Mouse (Mus musculus) hindbrain, embryonic 16.5 days (tissue): ENCODE data around the gene Sgca. TPM values are rescaled to one million over a fixed set of nuclear protein-coding genes. Genes with fewer than 3 reads are reported as not detected.

Source experiments
- ATAC-seq: fragments of 200-750 bp; cut with Nextera tagmentation; 2 replicates; pipeline ENCODE4 v1.8.0; 2017; ENCODE audit warnings: moderate TSS enrichment, moderate library complexity
- H3K27ac ChIP-seq: fragments of 300-500 bp; sonication (generic); 2 replicates; pipeline ENCODE4 v1.5.1; 2014; ENCODE audit warnings: low read depth, mild to moderate bottlenecking, control low read depth, low read length, moderate library complexity
- H3K27me3 ChIP-seq: fragments of 300-500 bp; sonication (generic); replicated peaks from 2 replicates; pipeline ENCODE4 v1.6.1; 2014; ENCODE audit warnings: low read length; ENCODE audit not compliant: control insufficient read depth, insufficient read depth
- H3K36me3 ChIP-seq: fragments of 300-500 bp; sonication (generic); 2 replicates; pipeline ENCODE4 v1.6.1; 2014; ENCODE audit warnings: mild to moderate bottlenecking, low read length, moderate library complexity, mixed read lengths; ENCODE audit not compliant: control insufficient read depth, insufficient read depth
- H3K4me1 ChIP-seq: fragments of 300-500 bp; sonication (generic); 2 replicates; pipeline ENCODE4 v1.6.1; 2014; ENCODE audit warnings: low read depth, low read length; ENCODE audit not compliant: control insufficient read depth, insufficient read depth
- H3K4me2 ChIP-seq: fragments of 300-500 bp; sonication (generic); 2 replicates; pipeline ENCODE4 v1.6.1; 2014; ENCODE audit warnings: mild to moderate bottlenecking, low read length, control low read depth, moderate library complexity
- H3K4me3 ChIP-seq: fragments of 300-500 bp; sonication (generic); 2 replicates; pipeline ENCODE4 v1.5.1; 2014; ENCODE audit warnings: mild to moderate bottlenecking, low read length, control low read depth, moderate library complexity
- H3K9ac ChIP-seq: fragments of 300-500 bp; sonication (generic); 2 replicates; pipeline ENCODE4 v1.6.1; 2014; ENCODE audit warnings: low read depth, mild to moderate bottlenecking, control low read depth, low read length, moderate library complexity
- H3K9me3 ChIP-seq: fragments of 300-500 bp; sonication (generic); 2 replicates; pipeline ENCODE4 v1.6.1; 2014; ENCODE audit warnings: mild to moderate bottlenecking, low read length, moderate library complexity; ENCODE audit not compliant: control insufficient read depth
- WGBS: fragments of 180-500 bp; shearing (Covaris S2); extraction: QIAGEN DNeasy Blood & Tissue Kit; methylation state at CpG from one replicate; pipeline ENCODE4 v1.1.7; 2014; 5-methylcytosine and 5-hydroxymethylcytosine counted together
- polyA plus RNA-seq: library from polyadenylated mRNA; unstranded; fragments of >200 nt; fragmentation: Nextera tagmentation; extraction: Ambion mirVana; gene quantifications from 2 replicates; pipeline ENCODE4 v1.2.1, GENCODE M21; 2015

Gene Sgca
- polyA plus RNA-seq, 1 experiment from 2014 or later = 0.24 TPM

GRCm38 (mm10) chr11:94917717-94918116 is 58.4 kb downstream of the Sgca start:
- no peak overlapping the region for H3K27ac ChIP-seq
- H3K9ac ChIP-seq = no peak overlapping the region
- H3K4me3 ChIP-seq = no peak overlapping the region
- H3K4me1 ChIP-seq = peaks cover 4% of the 10 kb centered on the region
- H3K4me2 ChIP-seq = no peak overlapping the region
- WGBS = 79% methylated on average over 6 of the region's 6 CpGs
- no peaks in the 10 kb centered on the region for H3K27me3 ChIP-seq
- no peaks in the 10 kb centered on the region for H3K9me3 ChIP-seq
- no peaks in the 10 kb centered on the region for H3K36me3 ChIP-seq
- ATAC-seq = no peak

GRCm38 (mm10) chr11:94916477-94916876 is 59.6 kb downstream of the Sgca start:
- no peaks in the 10 kb centered on the region for H3K36me3 ChIP-seq
- no peak overlapping the region for H3K27ac ChIP-seq
- H3K27me3 ChIP-seq = no peaks in the 10 kb centered on the region
- WGBS = 36% methylated on average over 4 of the region's 4 CpGs
- no peak overlapping the region for H3K4me2 ChIP-seq
- no peaks in the 10 kb centered on the region for H3K9me3 ChIP-seq
- peaks cover 4% of the 10 kb centered on the region for H3K4me1 ChIP-seq
- no peak for ATAC-seq
- no peak overlapping the region for H3K9ac ChIP-seq
- no peak overlapping the region for H3K4me3 ChIP-seq

- WGBS = 21% methylated on average over 12 of the region's 16 CpGs
Observed at GRCm38 (mm10) chr11:94915675-94916403, 60.3 kb downstream of the Sgca start.

GRCm38 (mm10) chr11:94913302-94914090 is 62.6 kb downstream of the Sgca start:
- H3K4me2 ChIP-seq = no peak overlapping the region
- no peaks in the 10 kb centered on the region for H3K27me3 ChIP-seq
- no peak overlapping the region for H3K27ac ChIP-seq
- 48% methylated on average over 6 of the region's 6 CpGs for WGBS
- H3K9me3 ChIP-seq = no peaks in the 10 kb centered on the region
- H3K4me3 ChIP-seq = no peak overlapping the region
- ATAC-seq = no peak
- H3K4me1 ChIP-seq = peaks cover 4% of the 10 kb centered on the region
- H3K9ac ChIP-seq = no peak overlapping the region
- H3K36me3 ChIP-seq = no peaks in the 10 kb centered on the region

More at GRCm38 (mm10) chr11:94915675-94916403, 60.3 kb downstream of the Sgca start:
- 0 out of 2 replicates have a peak overlapping the region, but pooled peaks have one; percentile 6 for H3K4me2 ChIP-seq
- H3K36me3 ChIP-seq = no peaks in the 10 kb centered on the region
- no peak for ATAC-seq
- H3K9ac ChIP-seq = no peak overlapping the region
- no peaks in the 10 kb centered on the region for H3K27me3 ChIP-seq
- no peak overlapping the region for H3K4me3 ChIP-seq
- H3K27ac ChIP-seq = no peak overlapping the region
- H3K9me3 ChIP-seq = no peaks in the 10 kb centered on the region
- H3K4me1 ChIP-seq = peaks cover 4% of the 10 kb centered on the region

Other genes starting within 250 kb of the Sgca start
- gene Cdc34b, start 234.5 kb downstream of the Sgca start, polyA plus RNA-seq = 0.26 TPM in 1 of 2 replicates, not detected in the other
- not detected in 2 replicates for gene Tmem92, start 193.6 kb downstream of the Sgca start, polyA plus RNA-seq
- 105 and 275 TPM in 2 replicates for gene Col1a1, start 40.1 kb downstream of the Sgca start, polyA plus RNA-seq
- gene Hils1, start 8.7 kb downstream of the Sgca start, polyA plus RNA-seq = not detected in 2 replicates
- gene Ppp1r9b, start 14.7 kb upstream of the Sgca start, polyA plus RNA-seq = 17.8 and 18.8 TPM in 2 replicates
- gene Samd14, start 33.6 kb upstream of the Sgca start, polyA plus RNA-seq = 160 and 181 TPM in 2 replicates
- gene Pdk2, start 65.0 kb upstream of the Sgca start, polyA plus RNA-seq = 34.6 and 42.1 TPM in 2 replicates
- 16.7 and 19.3 TPM in 2 replicates for gene Itga3, start 100.5 kb upstream of the Sgca start, polyA plus RNA-seq
- gene Dlx3, start 143.8 kb upstream of the Sgca start, polyA plus RNA-seq = 0.19 and 0.32 TPM in 2 replicates
- not detected in 2 replicates for gene Dlx4, start 169.9 kb upstream of the Sgca start, polyA plus RNA-seq